Mouse (Mus musculus) left cerebral cortex, postnatal 4 days (tissue): ENCODE measurements at regions not wholly inside any gene's neighbourhood (a gene's known extent, or its start where the extent isn't known, plus 50 kb on each side); places are given as distances from the start of the nearest gene placed in this dataset.
A peak's percentile ranks its signal among the peaks of the same experiment; 100 is the strongest.

Experiments
- DNase-seq: peaks from one replicate; pipeline ENCODE4 v3.0.0-alpha.2; 2022
- intact Hi-C: fragments of 180-260 bp; cut with DNase I; formaldehyde crosslinking; loops from one replicate; pipeline ENCODE4 v1.15.1; 2025

DNA sequence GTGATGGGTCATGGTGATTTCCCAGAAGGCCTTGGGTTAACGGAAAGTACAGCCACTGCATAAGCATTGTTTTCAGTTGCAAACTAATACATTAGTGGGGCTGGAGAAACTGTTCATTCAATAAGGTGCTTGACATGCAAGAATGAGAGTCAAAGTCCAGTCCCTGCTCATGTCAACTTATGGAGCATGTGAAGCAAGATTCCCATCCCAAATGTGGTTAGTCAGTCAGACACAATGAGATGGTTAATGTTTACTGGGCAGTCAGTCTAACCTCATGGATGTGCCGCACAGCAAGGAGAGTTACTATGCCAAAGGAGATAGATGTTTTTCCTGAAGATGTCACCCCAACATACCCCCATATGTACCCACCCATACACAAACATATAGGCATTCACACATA, 993.8 kb upstream of the Jmjd1c start:
- DNase-seq: no peak
- intact Hi-C loops: no loop called here

DNA sequence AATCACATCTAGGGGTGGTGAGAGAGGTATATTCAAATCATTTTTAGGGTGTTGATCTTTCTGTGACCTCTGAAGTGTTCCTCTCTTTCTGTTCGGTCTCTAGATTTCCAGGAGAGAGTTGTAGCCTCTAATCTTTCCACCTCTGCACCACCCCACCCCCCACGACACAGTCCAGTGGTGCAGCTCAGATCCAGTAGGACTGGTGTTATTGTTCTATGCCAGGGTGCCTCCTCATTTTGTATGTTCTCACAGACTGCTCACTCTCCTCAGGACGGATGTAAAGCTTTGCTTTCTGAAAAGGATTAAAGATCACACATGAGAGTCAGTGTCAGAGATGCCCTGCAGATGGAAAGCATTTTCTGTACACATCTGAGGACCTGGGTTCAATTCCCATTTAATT, 964.6 kb upstream of the Jmjd1c start:
- DNase-seq: no peak
- intact Hi-C loops: no loop called here

DNA sequence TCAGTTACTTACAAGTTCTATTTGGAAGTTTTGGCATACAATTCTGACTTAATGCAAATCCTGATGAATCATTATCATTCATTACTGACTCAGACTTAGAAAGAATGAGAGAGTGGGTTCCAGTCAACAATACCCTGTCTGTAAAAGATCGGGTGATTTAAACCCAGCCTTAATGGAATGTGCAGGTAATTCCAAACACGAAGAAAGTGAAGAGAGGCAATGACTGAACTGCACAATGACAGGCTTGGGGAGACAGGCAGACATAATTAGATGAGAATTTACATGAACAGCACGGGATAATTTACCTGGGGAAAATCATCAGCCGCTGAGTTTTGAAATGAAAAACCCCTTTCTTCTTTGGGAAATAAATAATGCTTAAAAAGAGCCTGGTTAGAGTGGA, 963.9 kb upstream of the Jmjd1c start:
- no peak for DNase-seq
- intact Hi-C loops: no loop called here

DNA sequence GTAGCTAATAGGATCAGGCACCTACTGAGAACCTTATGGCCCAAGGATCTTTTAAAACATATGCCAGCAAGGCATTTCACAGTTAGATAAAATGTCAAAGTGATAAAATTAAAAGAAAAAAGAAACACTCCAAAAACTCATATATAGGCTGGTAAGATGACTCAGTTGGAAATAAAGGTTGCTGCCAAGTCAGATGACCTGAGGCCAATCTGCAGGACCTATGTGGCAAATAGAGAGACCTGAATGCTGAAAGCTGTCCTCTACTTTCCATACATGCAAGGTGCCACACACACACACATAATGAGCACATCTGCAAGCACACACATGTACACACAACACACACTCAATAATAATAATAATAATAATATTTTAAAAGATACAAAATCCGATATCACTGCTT, 953.5 kb upstream of the Jmjd1c start:
- DNase-seq: no peak
- intact Hi-C loops: no loop called here

DNA sequence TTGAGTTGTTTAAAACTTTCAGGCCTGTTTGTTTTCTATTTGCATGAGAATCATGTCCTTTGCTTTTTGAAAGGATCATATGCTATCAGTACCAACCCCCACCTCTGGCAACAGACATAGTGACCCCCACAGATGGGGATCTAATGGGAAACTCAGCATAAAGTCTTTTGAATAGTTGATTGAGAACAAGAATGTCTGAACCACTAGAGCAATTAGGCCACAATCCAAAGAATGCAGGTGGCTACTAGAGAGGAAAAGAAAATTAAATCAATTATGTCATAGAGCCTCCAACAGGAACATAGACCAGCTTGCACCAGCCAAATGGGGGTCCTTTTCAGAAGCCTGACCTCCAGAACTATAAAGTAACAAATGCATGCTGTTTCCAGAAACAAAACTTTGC, 953.0 kb upstream of the Jmjd1c start:
- intact Hi-C loops: no loop called here
- DNase-seq: no peak

DNA sequence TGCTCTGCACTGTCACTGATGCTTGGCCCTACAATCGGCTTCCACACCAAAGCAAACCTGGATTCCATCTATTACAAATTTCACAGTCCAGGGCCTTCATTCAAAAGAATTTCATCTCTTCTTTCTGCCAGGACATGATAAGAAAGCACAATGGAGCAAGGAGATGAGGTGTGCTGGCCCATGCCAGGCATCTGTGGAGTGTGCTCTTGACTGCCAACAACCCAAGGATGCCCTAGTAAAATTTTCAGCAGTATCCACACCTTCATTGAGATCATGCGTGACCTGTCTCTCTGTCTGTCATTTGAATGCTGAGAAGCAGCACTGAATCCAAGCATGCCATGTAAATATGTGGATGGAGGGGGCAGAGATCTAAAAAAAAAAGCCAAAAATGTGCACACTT, 945.0 kb upstream of the Jmjd1c start:
- DNase-seq: no peak
- intact Hi-C loops: no loop called here

DNA sequence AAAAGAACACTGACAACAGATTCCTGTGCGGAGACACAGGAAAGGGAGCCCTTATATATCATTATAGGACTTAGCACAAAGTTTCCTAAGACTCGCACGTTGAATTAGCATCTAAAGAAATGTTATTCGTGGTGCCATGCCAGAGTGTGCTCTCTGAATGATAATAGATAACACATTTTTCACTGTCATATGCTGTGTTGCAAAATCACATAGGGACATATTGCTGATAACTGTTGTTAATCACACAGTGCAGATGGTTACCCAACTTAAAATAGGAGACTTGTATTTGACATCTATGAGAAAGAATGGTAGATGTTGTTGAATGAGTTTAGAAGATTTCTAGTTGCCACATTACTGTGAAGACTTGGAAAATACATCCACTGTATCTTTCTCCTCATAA, 943.1 kb upstream of the Jmjd1c start:
- no peak for DNase-seq
- intact Hi-C loops: no loop called here

DNA sequence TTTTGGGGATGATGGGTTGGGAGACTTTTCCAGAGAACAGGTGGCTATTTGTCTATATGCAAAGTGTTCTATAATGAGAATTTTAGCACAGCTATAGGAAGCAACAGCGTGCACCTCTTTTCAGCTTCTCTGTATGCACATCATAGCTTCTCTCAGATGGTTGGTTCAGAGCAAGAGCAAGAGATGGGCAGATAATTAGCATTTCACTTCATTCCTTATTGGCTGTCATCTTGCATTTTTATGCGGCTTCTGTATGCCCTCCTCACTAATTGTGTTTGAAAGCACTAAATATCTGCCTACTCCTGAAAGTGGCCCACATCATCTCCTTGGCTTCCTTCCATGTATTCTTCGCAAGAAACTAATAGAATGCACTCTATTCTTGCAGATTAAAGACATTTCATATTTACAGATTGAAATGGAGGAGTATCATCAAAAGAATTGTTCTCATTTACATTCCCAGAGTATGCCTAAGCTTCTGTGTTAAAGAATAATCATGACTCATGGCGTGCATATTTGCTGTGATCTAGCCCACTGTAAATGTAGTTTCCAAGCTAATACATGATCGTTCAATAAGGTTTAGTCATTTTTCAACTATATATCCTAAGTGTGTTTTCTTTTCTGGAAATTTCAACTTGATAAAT, 934.9 kb upstream of the Jmjd1c start:
- no peak for DNase-seq
- intact Hi-C loops: no loop called here

DNA sequence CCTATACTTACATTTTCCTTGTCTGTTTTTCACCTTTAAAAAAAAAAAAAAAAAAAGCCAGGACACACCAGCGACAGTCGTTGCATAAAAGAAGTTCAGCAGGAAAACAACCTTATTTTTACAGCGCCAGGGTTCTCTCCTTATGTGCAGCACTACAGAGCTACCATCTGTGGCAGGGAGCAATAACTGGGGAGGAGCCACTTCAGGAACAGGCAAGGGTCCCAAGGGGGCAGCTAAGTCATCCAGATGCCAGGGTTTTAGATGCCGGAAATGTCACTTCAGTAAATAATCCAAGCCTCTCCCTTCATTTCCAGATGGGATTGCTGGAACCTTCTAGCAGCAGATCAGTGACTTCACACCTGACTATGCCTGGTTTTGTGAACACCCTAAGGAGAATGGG, 923.1 kb upstream of the Jmjd1c start:
- peak; percentile 37 for DNase-seq
- intact Hi-C loops: no loop called here

DNA sequence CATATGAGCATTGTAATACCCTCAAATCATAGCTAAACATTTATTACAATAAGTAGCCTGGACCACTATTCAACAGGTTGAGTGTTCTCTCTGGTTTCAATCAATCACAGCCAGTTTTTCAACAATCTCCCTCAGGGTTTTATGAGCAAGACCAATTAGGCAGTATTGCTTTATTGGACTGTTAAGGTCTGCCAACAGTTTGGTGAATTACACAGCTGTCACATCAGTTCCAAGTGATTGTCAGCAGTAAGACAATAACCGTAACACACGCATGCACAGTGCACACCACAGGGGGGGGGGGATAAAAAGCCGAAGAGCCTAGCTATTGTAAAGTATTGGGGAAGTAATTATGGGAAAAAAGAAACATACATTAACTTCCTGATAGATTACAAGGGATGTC, 918.6 kb upstream of the Jmjd1c start:
- intact Hi-C loops: no loop called here
- no peak for DNase-seq

DNA sequence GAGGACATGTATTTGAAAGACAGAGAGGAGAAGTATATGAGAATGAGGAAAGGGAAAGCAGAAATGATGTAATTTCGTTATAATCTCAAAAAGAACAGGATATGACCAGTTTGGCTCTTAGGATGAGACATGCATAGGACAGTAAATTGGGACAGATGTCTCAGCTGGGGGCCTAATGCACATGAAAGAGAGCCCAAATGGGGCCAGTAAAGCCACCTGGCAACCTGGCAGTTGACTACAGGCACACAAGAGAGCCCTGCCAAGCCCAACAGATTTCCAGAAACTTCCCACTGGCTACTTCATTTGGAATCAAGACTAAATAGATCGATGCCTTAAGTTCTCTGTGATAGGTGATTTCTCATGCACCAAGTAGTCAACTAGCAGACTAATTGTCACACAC, 914.7 kb upstream of the Jmjd1c start:
- intact Hi-C loops: no loop called here
- peak; percentile 84 for DNase-seq

DNA sequence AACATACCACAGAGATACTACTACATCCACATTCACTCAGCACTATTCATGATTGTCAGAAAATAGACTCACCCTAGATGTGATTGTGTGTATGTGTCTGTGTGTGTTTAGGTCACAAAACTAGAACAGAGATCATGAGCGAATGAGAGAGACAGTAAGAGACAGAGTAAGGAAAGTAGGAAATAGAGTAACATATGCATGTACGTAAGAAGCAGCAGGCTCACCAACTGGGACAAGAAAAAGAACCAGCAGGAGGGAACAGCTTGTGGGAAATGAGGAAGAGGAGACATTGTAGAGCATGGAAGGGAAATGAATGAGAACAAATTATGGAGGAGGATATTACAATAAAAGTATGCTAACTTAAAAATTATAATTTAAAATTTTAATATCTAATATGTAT, 912.9 kb upstream of the Jmjd1c start:
- intact Hi-C loops: no loop called here
- DNase-seq: no peak

DNA sequence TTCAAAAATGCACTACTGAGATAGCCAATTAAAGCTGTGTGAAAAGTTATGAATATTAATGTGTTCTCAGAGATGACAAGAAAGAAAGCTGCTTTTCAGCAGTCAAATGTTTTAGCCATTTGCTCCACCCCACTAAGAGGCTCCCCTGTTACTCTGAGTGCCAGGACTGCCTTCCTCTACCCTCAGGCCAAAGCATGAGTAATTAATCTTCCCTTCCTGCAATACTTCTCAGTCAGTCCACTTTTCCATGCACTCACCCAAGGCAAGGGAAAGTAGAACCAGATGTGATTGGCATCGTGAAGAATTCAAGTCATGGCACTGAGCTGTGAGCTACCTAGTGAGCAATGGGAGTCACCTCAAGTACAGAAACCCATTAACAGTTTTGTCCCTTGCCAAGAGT, 908.9 kb upstream of the Jmjd1c start:
- no peak for DNase-seq
- intact Hi-C loops: no loop called here

DNA sequence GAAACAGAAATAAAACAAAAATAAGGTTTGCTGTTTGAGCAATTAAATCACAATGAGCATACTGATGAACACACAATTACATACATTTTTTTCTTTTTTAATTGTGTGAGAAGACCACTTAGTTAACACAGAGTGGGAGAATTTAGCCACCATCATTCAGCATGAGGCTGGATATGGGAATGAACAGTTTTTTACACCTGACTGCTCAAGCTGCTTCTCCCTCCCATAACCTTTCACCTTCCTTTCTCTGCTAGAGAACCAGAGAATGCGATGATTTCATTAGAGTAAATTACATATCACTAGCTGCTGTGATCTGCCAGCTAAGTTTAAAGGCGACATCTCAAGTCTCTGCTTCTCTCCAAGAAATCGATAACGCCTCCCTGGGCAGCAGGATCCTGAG, 894.8 kb upstream of the Jmjd1c start:
- intact Hi-C loops: no loop called here
- DNase-seq: no peak

DNA sequence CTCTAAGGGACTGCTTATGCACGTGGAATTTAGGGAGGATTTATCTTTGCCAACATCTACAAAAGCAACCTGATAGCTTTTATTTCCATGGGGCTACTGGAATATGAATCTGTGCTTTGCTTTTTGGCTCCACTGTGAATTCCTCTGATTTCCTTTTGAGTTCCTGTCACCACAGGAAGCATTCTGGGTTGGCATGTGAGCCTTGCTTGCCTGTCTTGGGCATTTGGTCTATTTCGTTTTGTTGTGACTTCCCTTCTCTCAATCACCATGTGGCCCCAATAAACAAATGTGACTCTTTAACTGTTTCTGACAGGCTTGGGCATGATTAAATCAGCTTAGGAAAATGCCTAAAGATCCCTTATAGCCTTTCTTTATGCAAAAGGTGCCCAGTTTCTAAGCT, 867.8 kb upstream of the Jmjd1c start:
- intact Hi-C loops: no loop called here
- DNase-seq: no peak

DNA sequence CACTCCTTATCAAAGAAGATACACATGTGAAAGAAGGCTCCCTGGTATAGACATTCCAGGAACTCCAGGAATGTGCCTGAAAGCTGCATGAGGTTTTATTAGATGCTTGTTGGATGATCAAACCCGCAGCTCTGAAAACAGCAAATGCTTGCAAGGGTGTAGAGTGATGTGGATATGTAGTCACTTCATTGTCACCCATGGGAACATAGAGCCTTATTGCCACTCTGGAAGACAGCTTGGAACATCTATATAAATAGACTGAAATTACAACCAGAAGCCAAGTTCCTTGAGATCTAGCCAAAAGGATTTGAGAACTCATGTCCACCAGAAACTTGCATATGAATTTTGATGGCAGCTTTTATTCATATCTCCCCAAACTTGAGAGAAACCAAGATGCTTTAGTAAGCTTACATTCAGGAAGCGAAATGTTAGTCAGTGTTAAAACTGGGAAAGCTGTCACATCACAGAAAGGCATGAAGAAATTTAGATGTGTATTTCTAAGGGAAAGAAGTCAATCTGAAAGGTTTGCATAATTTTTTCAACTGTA, 861.5 kb upstream of the Jmjd1c start:
- no peak for DNase-seq
- intact Hi-C loops: no loop called here

DNA sequence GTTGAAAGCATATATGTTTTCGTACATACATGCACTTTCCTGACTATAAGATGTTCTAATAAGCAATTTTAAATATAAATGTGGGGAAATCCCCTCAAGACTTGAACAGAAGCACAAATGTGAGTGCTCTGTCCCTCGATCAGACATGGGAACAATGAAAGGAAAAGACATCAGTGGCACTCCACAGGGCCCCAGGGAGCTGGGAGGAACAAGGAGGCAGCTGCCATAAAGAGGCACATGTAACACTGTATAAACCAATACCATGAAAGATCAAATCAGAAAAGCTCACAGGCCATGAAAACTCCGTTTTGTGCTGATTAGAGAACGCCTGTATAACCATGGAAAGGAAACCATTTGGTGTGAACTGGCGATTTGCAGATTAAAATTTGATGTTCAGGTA, 839.5 kb upstream of the Jmjd1c start:
- intact Hi-C loops: no loop called here
- DNase-seq: peak; percentile 13

DNA sequence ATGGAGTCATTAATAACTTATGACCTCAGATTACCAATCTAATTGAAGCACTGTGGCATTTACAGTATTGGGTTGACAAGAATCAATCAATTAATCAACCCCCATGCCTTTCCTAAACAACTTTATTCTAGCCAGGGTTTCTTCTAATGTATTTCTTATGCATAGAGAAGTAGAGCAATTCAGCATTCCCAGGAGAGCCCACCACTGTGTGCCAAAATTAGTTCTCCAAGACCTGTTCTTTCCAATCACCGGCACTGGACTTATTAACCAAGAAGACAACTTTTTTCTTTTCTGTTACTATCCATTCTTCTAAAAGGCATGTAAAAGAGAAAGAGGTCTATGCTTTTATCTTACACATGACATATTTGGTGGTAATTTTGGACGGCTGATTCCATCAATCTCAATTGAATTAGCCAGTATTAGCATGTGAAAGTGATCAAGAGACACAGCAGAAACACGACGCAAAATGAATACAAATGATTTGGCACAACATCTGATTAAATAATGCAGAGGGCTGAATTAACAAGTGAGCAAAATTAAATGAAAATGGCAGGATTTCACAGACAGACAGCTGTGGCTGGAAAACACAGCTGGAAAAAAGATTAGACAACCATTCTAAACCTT, 825.2 kb upstream of the Jmjd1c start:
- DNase-seq: no peak
- intact Hi-C loops: no loop called here

DNA sequence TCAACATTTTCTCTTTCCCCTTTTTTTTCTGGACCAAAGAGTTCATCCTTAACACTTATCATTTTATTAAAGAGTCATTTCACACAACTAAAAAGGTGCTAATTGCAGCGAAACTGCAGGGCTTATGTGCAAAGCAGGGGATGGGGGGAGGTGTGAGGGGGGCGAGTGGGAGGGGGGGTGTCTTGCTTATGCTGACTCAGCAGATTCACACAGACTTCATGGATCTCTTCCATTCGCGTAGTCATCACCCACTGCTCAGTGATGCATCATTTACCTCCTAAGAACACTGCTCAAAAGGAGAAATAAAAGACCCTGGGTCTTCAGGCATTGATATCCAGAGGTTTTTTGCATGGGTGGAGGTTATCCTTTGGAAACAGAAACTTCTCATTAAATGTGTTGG, 800.3 kb upstream of the Jmjd1c start:
- no peak for DNase-seq
- intact Hi-C loops: no loop called here

DNA sequence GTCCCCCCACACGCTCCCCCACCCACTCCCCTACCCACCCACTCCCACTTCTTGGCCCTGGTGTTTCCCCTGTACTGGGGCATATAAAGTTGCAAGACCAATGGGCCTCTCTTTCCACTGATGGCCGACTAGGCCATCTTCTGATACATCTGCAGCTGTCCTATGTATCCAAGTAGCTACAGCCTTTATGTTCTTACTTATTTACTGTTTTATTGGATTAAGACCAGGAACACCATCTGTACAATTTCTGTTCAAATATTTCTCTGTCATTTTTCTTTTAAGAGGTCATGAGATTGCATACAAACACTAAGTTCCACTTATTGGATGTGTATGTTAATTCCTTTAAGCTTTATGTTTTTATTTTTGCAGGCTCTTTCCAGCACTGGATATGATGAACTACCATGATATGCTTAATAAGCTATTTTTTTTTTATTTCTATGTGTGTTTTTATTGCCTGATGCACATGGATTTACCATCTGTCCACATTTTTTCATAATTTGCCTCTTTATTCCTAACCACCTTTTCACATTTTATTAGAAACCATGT, 792.6 kb upstream of the Jmjd1c start:
- intact Hi-C loops: no loop called here
- DNase-seq: no peak

DNA sequence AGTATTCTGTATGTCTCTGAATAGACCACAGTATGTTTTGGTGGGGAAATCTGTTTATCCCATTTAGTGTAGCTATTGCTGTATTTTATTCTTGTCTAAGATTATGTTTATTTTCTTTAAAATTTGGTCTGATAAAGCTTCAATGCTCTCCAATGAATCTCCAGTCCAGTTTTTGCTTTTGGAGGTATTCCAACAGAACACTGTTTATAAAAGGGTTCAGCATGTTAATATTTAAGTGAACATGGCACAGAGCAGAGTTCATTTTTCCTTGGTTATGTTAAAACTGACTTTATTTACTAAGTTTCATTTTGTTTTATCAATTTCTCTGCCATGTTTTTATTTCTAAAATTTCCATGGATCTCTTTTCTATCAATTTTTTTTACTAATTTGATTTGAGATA, 791.0 kb upstream of the Jmjd1c start:
- no peak for DNase-seq
- intact Hi-C loops: no loop called here

DNA sequence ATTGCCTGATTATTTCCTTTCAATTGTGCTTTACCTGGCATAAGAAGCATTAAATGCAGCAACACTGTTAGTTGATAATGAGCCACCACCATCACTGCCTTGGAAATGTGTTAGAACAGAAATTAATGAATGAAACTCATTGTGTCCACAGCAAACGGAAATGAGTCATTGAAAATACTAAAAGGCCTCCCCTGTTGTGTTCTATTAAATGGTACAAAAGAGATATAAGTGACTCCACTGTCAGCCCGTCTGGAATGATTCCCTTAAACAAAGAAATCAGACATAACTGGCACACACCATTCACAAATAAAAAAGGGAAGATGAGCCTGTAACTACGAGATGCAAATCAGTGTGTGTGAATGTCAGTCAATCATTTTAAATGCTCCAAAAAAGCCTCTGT, 764.8 kb upstream of the Jmjd1c start:
- intact Hi-C loops: no loop called here
- DNase-seq: no peak

DNA sequence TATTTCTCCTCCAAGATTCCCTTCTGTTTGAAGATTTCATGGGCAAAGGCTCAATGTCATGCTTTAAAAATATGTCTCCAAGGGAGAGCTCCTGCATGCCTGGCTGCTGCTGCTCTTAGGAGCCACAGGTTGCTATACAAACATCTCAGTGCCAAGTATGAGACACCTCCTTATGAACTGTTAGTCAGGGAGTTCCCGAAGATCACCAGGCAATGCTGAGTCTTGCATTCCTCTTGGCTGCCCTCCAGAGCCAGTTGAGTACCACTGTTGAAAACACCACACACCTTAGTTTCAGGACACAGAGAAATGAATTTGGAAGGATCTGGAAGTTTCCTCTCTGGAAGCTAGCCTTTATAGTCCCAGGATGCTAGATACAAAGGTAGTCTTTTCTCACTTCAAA, 757.9 kb upstream of the Jmjd1c start:
- intact Hi-C loops: no loop called here
- DNase-seq: no peak
